Mouse (Mus musculus) myocyte (in vitro differentiated cells): ENCODE data around the gene Cxcl14. TPM values are rescaled to one million over a fixed set of nuclear protein-coding genes. Genes with fewer than 3 reads are reported as not detected.

Experiments
- H3K27me3 ChIP-seq: one replicate; pipeline ENCODE4 v1.6.1; 2011; ENCODE audit not compliant: control insufficient read depth, insufficient read depth, insufficient read length
- H3K36me3 ChIP-seq: one replicate; pipeline ENCODE4 v1.6.1; 2011; ENCODE audit not compliant: control insufficient read depth, insufficient read depth
- H3K4me2 ChIP-seq: one replicate; pipeline ENCODE4 v1.6.1; 2011; ENCODE audit warnings: low read depth, control low read depth
- H3K4me3 ChIP-seq: one replicate; pipeline ENCODE4 v1.5.1; 2011; ENCODE audit warnings: mild to moderate bottlenecking, control low read depth, moderate library complexity
- H3K79me2 ChIP-seq: one replicate; pipeline ENCODE4 v1.6.1; 2011; ENCODE audit not compliant: control insufficient read depth, insufficient read depth
- H3ac ChIP-seq: one replicate; pipeline ENCODE4 v1.6.1; 2011; ENCODE audit not compliant: control insufficient read depth, insufficient read length
- CEBPB ChIP-seq: IDR thresholded peaks from 2 replicates; pipeline ENCODE4 v1.6.1; 2011; ENCODE audit warnings: mild to moderate bottlenecking, moderate library complexity; ENCODE audit not compliant: poor library complexity, insufficient read depth, severe bottlenecking
- E2F4 ChIP-seq: IDR thresholded peaks from one replicate; pipeline ENCODE4 v1.6.1; 2011; ENCODE audit warnings: mild to moderate bottlenecking, control low read depth, moderate library complexity; ENCODE audit not compliant: insufficient read depth
- MAX ChIP-seq: IDR thresholded peaks from one replicate; pipeline ENCODE4 v1.6.1; 2011; ENCODE audit warnings: low read depth, mild to moderate bottlenecking, control low read depth
- MYOD1 ChIP-seq, 3 experiments: IDR thresholded peaks; one replicate each; pipeline ENCODE4 v1.6.1; 2011; ENCODE audit warnings: control low read depth in 2 of 3, low read depth in 2 of 3, mild to moderate bottlenecking in 2 of 3, moderate library complexity in 1 of 3; ENCODE audit not compliant: insufficient read length in 2 of 3, control insufficient read depth in 1 of 3
- MYOG ChIP-seq, 3 experiments: IDR thresholded peaks; one replicate each; pipeline ENCODE4 v1.6.1; 2011; ENCODE audit warnings: control low read depth in 2 of 3, low read depth in 2 of 3, mild to moderate bottlenecking in 2 of 3; ENCODE audit not compliant: insufficient read length in 2 of 3, control insufficient read depth in 1 of 3, insufficient read depth in 1 of 3
- POLR2A ChIP-seq: IDR thresholded peaks from one replicate; pipeline ENCODE4 v1.6.1; 2011; ENCODE audit warnings: low read depth, mild to moderate bottlenecking, control low read depth, moderate library complexity; ENCODE audit not compliant: insufficient read length
- POLR2AphosphoS2 ChIP-seq: IDR thresholded peaks from one replicate; pipeline ENCODE4 v1.6.1; 2011; ENCODE audit warnings: low read depth, control low read depth; ENCODE audit not compliant: insufficient read length
- REST ChIP-seq: IDR thresholded peaks from one replicate; pipeline ENCODE4 v1.6.1; 2011; ENCODE audit warnings: mild to moderate bottlenecking, control low read depth, moderate library complexity; ENCODE audit not compliant: insufficient read depth, insufficient read length
- SRF ChIP-seq: IDR thresholded peaks from one replicate; pipeline ENCODE4 v1.6.1; 2011; ENCODE audit warnings: low read depth; ENCODE audit not compliant: control insufficient read depth, insufficient read length
- TCF12 ChIP-seq: IDR thresholded peaks from one replicate; pipeline ENCODE4 v1.6.1; 2011; ENCODE audit warnings: mild to moderate bottlenecking, control low read depth; ENCODE audit not compliant: poor library complexity, insufficient read depth, severe bottlenecking
- TCF3 ChIP-seq: IDR thresholded peaks from one replicate; pipeline ENCODE4 v1.6.1; 2011; ENCODE audit warnings: low read depth, control low read depth; ENCODE audit not compliant: insufficient read length
- USF1 ChIP-seq: IDR thresholded peaks from one replicate; pipeline ENCODE4 v1.6.1; 2011; ENCODE audit warnings: low read depth, mild to moderate bottlenecking, control low read depth, moderate library complexity
- polyA plus RNA-seq: library from polyadenylated mRNA; unstranded; fragments of >200 nt; fragmentation: generic; extraction: Trizol; gene quantifications from one replicate; pipeline ENCODE4 v1.2.1, GENCODE M21; 2012; ENCODE audit warnings: missing spikeins

The Cxcl14 gene
- polyA plus RNA-seq, 1 experiment = not detected

- Histone ChIP-seq H3K4me2 (no peak overlapping the region), H3K27me3 (no peaks in the 10 kb centered on the region), H3ac (no peak overlapping the region), H3K79me2 (no peaks in the 10 kb centered on the region), H3K36me3 (no peaks in the 10 kb centered on the region), H3K4me3 (no peak overlapping the region)
- TF ChIP-seq POLR2A (no peak), TCF3 (no peak), MYOG (IDR thresholded peaks at IDR 0.05; ENCODE audit: control insufficient read depth in 1 of 3, insufficient read depth in 1 of 3, insufficient read length in 2 of 3, low read depth in 2 of 3) (no peak), MAX (no peak), SRF (no peak)
Measured at GRCm38 (mm10) chr13:56336982-56337381, 40.6 kb upstream of the Cxcl14 start.

GRCm38 (mm10) chr13:56334802-56335690, 38.7 kb upstream of the Cxcl14 start:
- no peak overlapping the region for H3K4me2 ChIP-seq
- TF ChIP-seq POLR2A (no peak), MYOG (IDR thresholded peaks at IDR 0.05; ENCODE audit: control insufficient read depth in 1 of 3, insufficient read depth in 1 of 3, insufficient read length in 2 of 3, low read depth in 2 of 3) (no peak), REST (no peak), TCF3 (no peak), MYOD1 (IDR thresholded peaks at IDR 0.05; ENCODE audit: control insufficient read depth in 1 of 3, insufficient read length in 2 of 3, low read depth in 2 of 3) (no peak), SRF (no peak), MAX (no peak), E2F4 (no peak), POLR2AphosphoS2 (no peak), TCF12 (no peak), CEBPB (no peak), USF1 (no peak)
- H3K79me2 ChIP-seq = no peaks in the 10 kb centered on the region
- H3K36me3 ChIP-seq = no peaks in the 10 kb centered on the region
- H3K4me3 ChIP-seq = no peak overlapping the region
- H3K27me3 ChIP-seq = no peaks in the 10 kb centered on the region
- H3ac ChIP-seq = no peak overlapping the region

- no peaks in the 10 kb centered on the region for H3K79me2 ChIP-seq
- H3ac ChIP-seq = no peak overlapping the region
- H3K4me3 ChIP-seq = no peak overlapping the region
- TF ChIP-seq SRF (no peak), MAX (no peak), E2F4 (no peak)
- no peak overlapping the region for H3K4me2 ChIP-seq
- no peaks in the 10 kb centered on the region for H3K27me3 ChIP-seq
- H3K36me3 ChIP-seq = no peaks in the 10 kb centered on the region
Measured at GRCm38 (mm10) chr13:56334236-56334635, 37.9 kb upstream of the Cxcl14 start.

- no peak overlapping the region for H3K4me3 ChIP-seq
- no peak overlapping the region for H3ac ChIP-seq
- no peaks in the 10 kb centered on the region for H3K36me3 ChIP-seq
- H3K79me2 ChIP-seq = no peaks in the 10 kb centered on the region
- no peak overlapping the region for H3K4me2 ChIP-seq
- no peak for TF ChIP-seq TCF3
- TF ChIP-seq USF1 = no peak
- no peak for TF ChIP-seq E2F4
- no peak for TF ChIP-seq TCF12
- TF ChIP-seq POLR2AphosphoS2 = no peak
- TF ChIP-seq MAX = no peak
- TF ChIP-seq CEBPB = no peak
- TF ChIP-seq SRF = no peak
- no peak for TF ChIP-seq POLR2A
- TF ChIP-seq REST = no peak
- no peak for TF ChIP-seq MYOG (IDR thresholded peaks at IDR 0.05; ENCODE audit: control insufficient read depth in 1 of 3, insufficient read depth in 1 of 3, insufficient read length in 2 of 3, low read depth in 2 of 3)
- no peak for TF ChIP-seq MYOD1 (IDR thresholded peaks at IDR 0.05; ENCODE audit: control insufficient read depth in 1 of 3, insufficient read length in 2 of 3, low read depth in 2 of 3)
- no peaks in the 10 kb centered on the region for H3K27me3 ChIP-seq
Measured at GRCm38 (mm10) chr13:56332356-56332755, 36.0 kb upstream of the Cxcl14 start.
